8 mouse cellular contexts compared by ENCODE assay signal in the genomic region with DNA sequence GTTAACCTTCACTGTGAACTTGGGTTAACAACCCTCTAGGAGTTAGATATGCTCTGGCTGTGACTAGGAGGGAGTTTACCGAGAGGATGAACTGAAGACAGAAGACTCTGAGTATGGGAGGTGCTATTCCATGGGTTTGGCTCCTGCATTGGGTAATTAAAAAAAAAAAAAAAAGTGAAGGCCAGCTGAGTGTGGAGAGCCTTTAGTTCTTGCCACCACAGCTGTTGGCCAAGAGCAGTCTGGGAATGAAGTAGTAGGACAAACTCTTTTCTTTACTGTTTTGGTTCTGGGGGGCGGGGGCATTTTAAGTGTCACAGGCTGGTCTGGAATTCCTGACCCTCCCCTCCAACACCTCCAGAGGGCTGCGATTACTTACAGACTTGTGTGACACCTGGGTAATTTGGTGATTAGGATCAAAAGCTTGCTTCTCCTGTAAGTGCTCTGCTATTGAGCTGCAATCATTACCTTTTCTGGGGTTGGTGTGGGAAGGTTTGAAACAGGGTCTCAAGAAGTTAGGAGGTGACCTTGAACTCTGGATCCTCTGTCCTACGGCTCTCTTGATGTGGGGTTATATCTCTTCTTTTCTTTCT. TPM values are rescaled to one million over a fixed set of nuclear protein-coding genes. Genes with fewer than 3 reads are reported as not detected.
DNase-seq lines count a peak whose midpoint lies in the region; ATAC-seq and TF ChIP-seq lines count a peak whose summit lies in the region.

No protein-coding gene starts in this region.

- TF ChIP-seq CTCF in CH12.LX (conservative IDR thresholded peaks at IDR 0.05 in 1 of 2, IDR thresholded peaks at IDR 0.05 in 1 of 2; ENCODE audit: low read depth in 2 of 2, low read length in 2 of 2): no peak

- dilution Hi-C loops in CH12.LX (cut with MboI; ENCODE audit: extremely low pct_ligation_motif_present, extremely low pct_unique_long_range_greater_than_20kb, low sequenced_read_pairs): no loop called here

- H3K4me3 ChIP-seq in erythroblast, embryonic 14.5 days (replicated peaks): peak overlapping the region; percentile 73
- peak overlapping the region in 1 of 3 experiments; percentile 26 for H3K4me3 ChIP-seq in CH12.LX (replicated peaks in 1 of 3; ENCODE audit: low read depth in 2 of 3, low read length in 2 of 3, poor library complexity in 1 of 3)
- peak overlapping the region; percentile 73 for H3K4me3 ChIP-seq in forebrain, embryonic 13.5 days
- H3K4me3 ChIP-seq in liver, embryonic 11.5 days (ENCODE audit: low read depth, low read length): peak overlapping the region; percentile 93

- H3K9me3 ChIP-seq in erythroblast, embryonic 14.5 days (ENCODE audit: control insufficient read depth, low read length): no peaks in the 10 kb centered on the region
- no peaks in the 10 kb centered on the region for H3K9me3 ChIP-seq in CH12.LX (replicated peaks; ENCODE audit: low read length)
- H3K9me3 ChIP-seq in forebrain, embryonic 13.5 days (replicated peaks): no peaks in the 10 kb centered on the region
- H3K9me3 ChIP-seq in liver, embryonic 11.5 days (ENCODE audit: control insufficient read depth, low read length): no peaks in the 10 kb centered on the region

- H3K27me3 ChIP-seq in erythroblast, embryonic 14.5 days (ENCODE audit: control insufficient read depth): no peaks in the 10 kb centered on the region
- H3K27me3 ChIP-seq in CH12.LX (replicated peaks): no peaks in the 10 kb centered on the region
- no peaks in the 10 kb centered on the region for H3K27me3 ChIP-seq in forebrain, embryonic 13.5 days
- H3K27me3 ChIP-seq in liver, embryonic 11.5 days (replicated peaks; ENCODE audit: control insufficient read depth, insufficient read depth, low read length): no peaks in the 10 kb centered on the region

- peaks cover 73% of the 10 kb centered on the region for H3K36me3 ChIP-seq in erythroblast, embryonic 14.5 days (ENCODE audit: control insufficient read depth)
- peaks cover 32 to 52% of the 10 kb centered on the region in 2 experiments for H3K36me3 ChIP-seq in CH12.LX (replicated peaks in 1 of 2; ENCODE audit: control insufficient read depth in 1 of 2, insufficient read depth in 1 of 2, low read length in 1 of 2)
- H3K36me3 ChIP-seq in forebrain, embryonic 13.5 days (ENCODE audit: poor library complexity, severe bottlenecking): peaks cover 10% of the 10 kb centered on the region; the same call in 1 of the 2 replicates
- peaks cover 8% of the 10 kb centered on the region; the same call in 1 of the 2 replicates for H3K36me3 ChIP-seq in liver, embryonic 11.5 days (ENCODE audit: control insufficient read depth, insufficient read depth, low read length)

- intact Hi-C loops in left cerebral cortex, postnatal 25 days (cut with DNase I): loop anchor here (1.0 kb wide), 1 partner anchor 58 kb away; the partner anchor contains the start of gene Irak2

- TF ChIP-seq RAD21 in CH12.LX (IDR thresholded peaks at IDR 0.05; ENCODE audit: low read depth, low read length): no peak

- no peak for ATAC-seq in erythroblast, adult 5-6 weeks (replicated peaks; ENCODE audit: low FRiP score, poor library complexity, severe bottlenecking)
- ATAC-seq in forebrain, embryonic 13.5 days: no peak
- no peak for ATAC-seq in liver, embryonic 11.5 days (replicated peaks; ENCODE audit: low FRiP score)
- ATAC-seq in megakaryocyte progenitor cell, adult 5-6 weeks (replicated peaks; ENCODE audit: poor library complexity): no peak

- H3K27ac ChIP-seq in CH12.LX (ENCODE audit: insufficient read depth, low read depth): peak overlapping the region; percentile 77
- H3K27ac ChIP-seq in forebrain, embryonic 13.5 days: no peak overlapping the region
- H3K27ac ChIP-seq in liver, embryonic 11.5 days (ENCODE audit: low read depth, low read length): peak overlapping the region; percentile 97

- H3K79me2 ChIP-seq in CH12.LX (replicated peaks; ENCODE audit: control insufficient read depth, extremely low read depth, insufficient read depth, poor library complexity, severe bottlenecking): peaks cover 35% of the 10 kb centered on the region

- no peak for TF ChIP-seq POLR2A in CH12.LX (IDR thresholded peaks at IDR 0.05; ENCODE audit: low read depth, low read length)

- in situ Hi-C loops in CH12.LX (cut with MboI; ENCODE audit: low pct_ligation_motif_present, low pct_unique_long_range_greater_than_20kb, low sequenced_read_pairs): no loop called here

- H3K4me2 ChIP-seq in CH12.LX (ENCODE audit: insufficient read depth, low read depth, poor library complexity, severe bottlenecking): peak overlapping the region; percentile 80
- peak overlapping the region; percentile 98 for H3K4me2 ChIP-seq in forebrain, embryonic 13.5 days
- H3K4me2 ChIP-seq in liver, embryonic 11.5 days: peak overlapping the region; percentile 98

- no peak for TF ChIP-seq EP300 in CH12.LX (IDR thresholded peaks at IDR 0.05; ENCODE audit: low read length)

- DNase-seq in CH12.LX (ENCODE audit: extremely low read depth): no peak
- no peak for DNase-seq in liver, embryonic 11.5 days (ENCODE audit: low spot score)
- no peak for DNase-seq in urinary bladder, postnatal 25 days (ENCODE audit: low spot score)
- no peak for DNase-seq in left cerebral cortex, postnatal 25 days (ENCODE audit: low spot score in 2 of 2)

- WGBS in forebrain, embryonic 13.5 days: 88% methylated on average over 4 of the region's 4 CpGs
- WGBS in liver, embryonic 11.5 days: 35% methylated on average over 4 of the region's 4 CpGs

- H3K9ac ChIP-seq in CH12.LX (ENCODE audit: insufficient read depth, low read depth): peak overlapping the region; percentile 26
- H3K9ac ChIP-seq in forebrain, embryonic 13.5 days: no peak overlapping the region
- peak overlapping the region; percentile 66 for H3K9ac ChIP-seq in liver, embryonic 11.5 days (ENCODE audit: low read depth, low read length)

- H3K4me1 ChIP-seq in erythroblast, embryonic 14.5 days (ENCODE audit: control insufficient read depth): peaks cover 83% of the 10 kb centered on the region
- peaks cover 12 to 54% of the 10 kb centered on the region in 2 experiments; a peak in 3 of 4 replicates for H3K4me1 ChIP-seq in CH12.LX (ENCODE audit: control insufficient read depth in 1 of 2, insufficient read depth in 2 of 2)
- H3K4me1 ChIP-seq in forebrain, embryonic 13.5 days: peaks cover 34% of the 10 kb centered on the region
- H3K4me1 ChIP-seq in liver, embryonic 11.5 days (replicated peaks; ENCODE audit: control insufficient read depth, insufficient read depth, low read length): peaks cover 54% of the 10 kb centered on the region

RNA-seq across cellular contexts. Expression of gene Tatdn2, which starts 1.0 kb away (rescaled TPM):
- polyA plus RNA-seq in erythroblast, embryonic 14.5 days (2012): 2.5 and 3.3 TPM in 2 replicates
- total RNA-seq in erythroblast, adult 5-6 weeks (2015; ENCODE audit: low replicate concordance): 2.9 and 22.8 TPM in 2 replicates
- 36.4 and 49.5 TPM in 2 replicates for total RNA-seq in erythroblast, adult 5-6 weeks (2017; ENCODE audit: low replicate concordance)
- total RNA-seq in CH12.LX (2012; rRNA removed) (35.1 and 62.5 TPM in 2 replicates), CH12.LX (2014; rRNA removed) (34.5 and 35.5 TPM in 2 replicates)
- polyA plus RNA-seq in CH12.LX (2012; ENCODE audit: insufficient read length, low read depth): 58.0 and 70.8 TPM in 2 replicates
- polyA plus RNA-seq in forebrain, embryonic 13.5 days (2015; fragmentation: Nextera tagmentation; extraction: Ambion mirVana): 0.47 and 0.81 TPM in 2 replicates
- polyA plus RNA-seq in liver, embryonic 11.5 days (2014; fragmentation: Nextera tagmentation; extraction: Ambion mirVana): 1.2 TPM in 2 replicates
- total RNA-seq in megakaryocyte progenitor cell, adult 5-6 weeks (2015): 21.3 and 24.4 TPM in 2 replicates
- 108 and 112 TPM in 2 replicates for total RNA-seq in megakaryocyte progenitor cell, adult 5-6 weeks (2017)
- total RNA-seq in left cerebral cortex, postnatal 25 days (2021): 10 to 100 TPM; 67.1 to 71.7 TPM

RNA-seq across cellular contexts. Expression of gene Ghrl, which starts 23.8 kb away (rescaled TPM):
- not detected in 2 replicates for polyA plus RNA-seq in erythroblast, embryonic 14.5 days (2012)
- not detected in 2 replicates for total RNA-seq in erythroblast, adult 5-6 weeks (2015; ENCODE audit: low replicate concordance)
- total RNA-seq in erythroblast, adult 5-6 weeks (2017; ENCODE audit: low replicate concordance): not detected in 2 replicates
- total RNA-seq in CH12.LX (2012; rRNA removed): not detected in 2 replicates
- total RNA-seq in CH12.LX (2014; rRNA removed): not detected in 2 replicates
- 1.1 and 2.6 TPM in 2 replicates for polyA plus RNA-seq in CH12.LX (2012; ENCODE audit: insufficient read length, low read depth)
- 0.42 and 1.0 TPM in 2 replicates for polyA plus RNA-seq in forebrain, embryonic 13.5 days (2015; fragmentation: Nextera tagmentation; extraction: Ambion mirVana)
- polyA plus RNA-seq in liver, embryonic 11.5 days (2014; fragmentation: Nextera tagmentation; extraction: Ambion mirVana): 0.45 TPM in 1 of 2 replicates, not detected in the other
- 0.32 TPM in 1 of 2 replicates, not detected in the other for total RNA-seq in megakaryocyte progenitor cell, adult 5-6 weeks (2015)
- 0.17 and 2.2 TPM in 2 replicates for total RNA-seq in megakaryocyte progenitor cell, adult 5-6 weeks (2017)
- not detected for total RNA-seq in left cerebral cortex, postnatal 25 days (2021)

RNA-seq across cellular contexts. Expression of gene Sec13, which starts 44.7 kb away (rescaled TPM):
- polyA plus RNA-seq in erythroblast, embryonic 14.5 days (2012): 2.9 and 4.5 TPM in 2 replicates
- 32.9 and 35.7 TPM in 2 replicates for total RNA-seq in erythroblast, adult 5-6 weeks (2015; ENCODE audit: low replicate concordance)
- 29.3 and 45.0 TPM in 2 replicates for total RNA-seq in erythroblast, adult 5-6 weeks (2017; ENCODE audit: low replicate concordance)
- total RNA-seq in CH12.LX (2012; rRNA removed) (209 and 244 TPM in 2 replicates), CH12.LX (2014; rRNA removed) (257 and 267 TPM in 2 replicates)
- 145 and 156 TPM in 2 replicates for polyA plus RNA-seq in CH12.LX (2012; ENCODE audit: insufficient read length, low read depth)
- 256 and 269 TPM in 2 replicates for polyA plus RNA-seq in forebrain, embryonic 13.5 days (2015; fragmentation: Nextera tagmentation; extraction: Ambion mirVana)
- polyA plus RNA-seq in liver, embryonic 11.5 days (2014; fragmentation: Nextera tagmentation; extraction: Ambion mirVana): 236 and 241 TPM in 2 replicates
- 113 and 148 TPM in 2 replicates for total RNA-seq in megakaryocyte progenitor cell, adult 5-6 weeks (2015)
- 157 and 159 TPM in 2 replicates for total RNA-seq in megakaryocyte progenitor cell, adult 5-6 weeks (2017)
- total RNA-seq in left cerebral cortex, postnatal 25 days (2021): 10 to 100 TPM; 69.4 to 70.6 TPM

RNA-seq across cellular contexts. Expression of gene Irak2, which starts 57.6 kb away (rescaled TPM):
- polyA plus RNA-seq in erythroblast, embryonic 14.5 days (2012): 13.6 and 15.2 TPM in 2 replicates
- total RNA-seq in erythroblast, adult 5-6 weeks (2015; ENCODE audit: low replicate concordance): 18.8 and 56.0 TPM in 2 replicates
- 58.7 and 68.4 TPM in 2 replicates for total RNA-seq in erythroblast, adult 5-6 weeks (2017; ENCODE audit: low replicate concordance)
- total RNA-seq in CH12.LX (2012; rRNA removed) (31.6 and 39.5 TPM in 2 replicates), CH12.LX (2014; rRNA removed) (26.9 and 30.0 TPM in 2 replicates)
- polyA plus RNA-seq in CH12.LX (2012; ENCODE audit: insufficient read length, low read depth): 32.5 and 38.6 TPM in 2 replicates
- polyA plus RNA-seq in forebrain, embryonic 13.5 days (2015; fragmentation: Nextera tagmentation; extraction: Ambion mirVana): 0.77 and 0.96 TPM in 2 replicates
- polyA plus RNA-seq in liver, embryonic 11.5 days (2014; fragmentation: Nextera tagmentation; extraction: Ambion mirVana): 14.1 and 14.8 TPM in 2 replicates
- total RNA-seq in megakaryocyte progenitor cell, adult 5-6 weeks (2015): 4.9 and 10.8 TPM in 2 replicates
- total RNA-seq in megakaryocyte progenitor cell, adult 5-6 weeks (2017): 20.9 and 30.4 TPM in 2 replicates
- total RNA-seq in left cerebral cortex, postnatal 25 days (2021): 10 to 100 TPM; 18.5 to 21.1 TPM
